Mouse (Mus musculus) spleen, adult 2 months (tissue): ENCODE data around the gene Fam181a.

ENCODE experiments used
- CTCF ChIP-seq: fragments of 200-500 bp; IDR thresholded peaks from 2 replicates; pipeline ENCODE4 v1.5.1; 2011; ENCODE audit warnings: mild to moderate bottlenecking, inconsistent platforms; ENCODE audit not compliant: insufficient read depth, insufficient read length, insufficient replicate concordance; ENCODE audit errors: extremely low read depth
- POLR2A ChIP-seq: fragments of 200-500 bp; IDR thresholded peaks from 2 replicates; pipeline ENCODE4 v1.6.1; 2011; ENCODE audit warnings: low read depth, low read length, inconsistent platforms

DNA sequence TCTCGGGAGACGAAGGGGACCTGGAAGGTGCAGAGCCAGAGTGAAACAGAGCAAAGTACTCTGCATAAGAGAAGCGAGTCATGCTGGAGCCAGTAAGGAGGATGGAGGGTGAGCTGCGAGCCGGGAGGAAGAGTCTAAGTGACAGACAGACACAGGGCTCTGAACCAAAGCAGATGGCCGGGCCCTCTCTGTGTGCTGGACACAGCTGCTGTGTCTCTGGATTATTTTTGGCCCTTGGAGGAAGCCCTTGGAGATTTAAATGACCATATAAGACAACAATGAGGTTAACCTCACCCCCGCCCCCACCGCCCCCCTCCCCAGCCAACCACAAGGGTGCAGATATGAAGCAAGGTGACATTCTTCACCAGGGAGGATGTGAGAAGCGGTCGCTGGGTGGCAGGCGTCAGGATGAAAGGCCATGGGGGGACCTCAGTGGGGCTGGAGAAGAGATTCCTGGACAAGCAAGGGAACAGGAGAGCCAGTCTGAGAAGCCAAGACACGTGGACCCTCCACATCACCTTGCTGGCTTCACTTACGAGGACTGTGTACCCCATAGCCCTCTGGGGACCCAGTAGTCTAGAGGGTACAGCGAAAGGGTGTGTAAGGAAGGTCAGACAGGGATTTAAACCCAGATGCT lies 27.5 kb downstream of the Fam181a start:
- TF ChIP-seq POLR2A, result no peak; the same call in 1 of the 2 replicates
- no peak for TF ChIP-seq CTCF
